Mouse (Mus musculus) kidney, adult 2 months (tissue): ENCODE measurements at regions not wholly inside any gene's neighbourhood (a gene's known extent, or its start where the extent isn't known, plus 50 kb on each side); places are given as distances from the start of the nearest gene placed in this dataset.

ENCODE experiments used
- CTCF ChIP-seq: fragments of 200-500 bp; conservative IDR thresholded peaks from 2 replicates; pipeline ENCODE4 v1.5.1; 2011; ENCODE audit warnings: low read depth, mild to moderate bottlenecking, control low read depth, low read length, moderate library complexity, mixed read lengths; ENCODE audit not compliant: insufficient read depth, insufficient read length
- POLR2A ChIP-seq: fragments of 200-500 bp; IDR thresholded peaks from one replicate; pipeline ENCODE4 v1.6.1; 2011; ENCODE audit warnings: low read depth, low read length, control low read depth

DNA sequence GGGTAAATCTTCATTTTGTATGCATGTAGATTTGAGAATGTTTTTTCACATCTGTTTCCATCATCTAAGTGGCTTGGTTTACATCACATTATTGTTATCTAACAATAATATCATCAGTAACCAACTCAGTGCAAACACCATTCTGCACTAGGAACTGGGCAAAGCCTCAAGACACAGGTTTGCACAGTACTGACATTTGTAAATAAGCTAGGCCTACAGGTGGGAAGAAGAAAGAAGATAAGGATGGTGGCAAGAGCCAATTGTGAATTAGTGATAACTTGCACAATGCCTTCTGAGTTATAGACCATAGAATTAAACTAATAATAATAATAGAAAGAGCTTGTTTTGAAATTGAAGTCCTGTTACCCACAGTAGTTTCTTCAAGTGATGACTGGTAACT, 317.6 kb downstream of the Epha7 start:
- no peak for TF ChIP-seq CTCF
- TF ChIP-seq POLR2A, result no peak
